Mouse (Mus musculus) spleen, adult 12 weeks (tissue): Measurements from ENCODE around the gene Obsl1.

Experiments used
- DNase-seq: peaks from one replicate; pipeline ENCODE4 v3.0.0; 2022; ENCODE audit warnings: low spot score

The Obsl1 gene

GRCm38 (mm10) chr1:75518427-75518826 is 12.2 kb upstream of the Obsl1 start:
- no peak for DNase-seq

GRCm38 (mm10) chr1:75517984-75518383 is 11.7 kb upstream of the Obsl1 start:
- no peak for DNase-seq

GRCm38 (mm10) chr1:75516703-75517380 is 10.6 kb upstream of the Obsl1 start:
- DNase-seq: no peak

- DNase-seq: no peak
Observed at GRCm38 (mm10) chr1:75512550-75512949, 6.3 kb upstream of the Obsl1 start.

- no peak for DNase-seq
Observed at GRCm38 (mm10) chr1:75511437-75512210, 5.4 kb upstream of the Obsl1 start.

GRCm38 (mm10) chr1:75510154-75510553 is 3.9 kb upstream of the Obsl1 start:
- DNase-seq: no peak

- DNase-seq: no peak
Observed at GRCm38 (mm10) chr1:75509586-75509985, 3.3 kb upstream of the Obsl1 start.

- DNase-seq: no peak
Observed at GRCm38 (mm10) chr1:75507006-75507405, 754 bp upstream of the Obsl1 start, which contains the start of gene Inha. Inha (plus strand) TSS chr1:75507077.

GRCm38 (mm10) chr1:75505159-75505955 is 895 bp downstream of the Obsl1 start:
- no peak for DNase-seq

GRCm38 (mm10) chr1:75504256-75505045 is 1.8 kb downstream of the Obsl1 start:
- no peak for DNase-seq

GRCm38 (mm10) chr1:75503651-75503980 is 2.6 kb downstream of the Obsl1 start:
- no peak for DNase-seq

- DNase-seq: no peak
Observed at GRCm38 (mm10) chr1:75502945-75503650, 3.2 kb downstream of the Obsl1 start.

GRCm38 (mm10) chr1:75501905-75502304 is 4.3 kb downstream of the Obsl1 start:
- DNase-seq: no peak

- no peak for DNase-seq
Observed at GRCm38 (mm10) chr1:75499441-75499840, 6.8 kb downstream of the Obsl1 start.

GRCm38 (mm10) chr1:75498897-75499296 is 7.4 kb downstream of the Obsl1 start:
- DNase-seq: no peak

GRCm38 (mm10) chr1:75494878-75495548 is 11.2 kb downstream of the Obsl1 start:
- no peak for DNase-seq

GRCm38 (mm10) chr1:75492579-75493170 is 13.6 kb downstream of the Obsl1 start:
- no peak for DNase-seq

GRCm38 (mm10) chr1:75490785-75491551 is 15.3 kb downstream of the Obsl1 start:
- DNase-seq: no peak

- peak; percentile 5 for DNase-seq
Observed at GRCm38 (mm10) chr1:75487405-75488161, 18.7 kb downstream of the Obsl1 start.
